Mouse (Mus musculus) kidney, adult 2 months (tissue): ENCODE measurements around the gene Metrnl.

Experiments used
- CTCF ChIP-seq: fragments of 200-500 bp; conservative IDR thresholded peaks from 2 replicates; pipeline ENCODE4 v1.5.1; 2011; ENCODE audit warnings: low read depth, mild to moderate bottlenecking, control low read depth, low read length, moderate library complexity, mixed read lengths; ENCODE audit not compliant: insufficient read depth, insufficient read length
- POLR2A ChIP-seq: fragments of 200-500 bp; IDR thresholded peaks from one replicate; pipeline ENCODE4 v1.6.1; 2011; ENCODE audit warnings: low read depth, low read length, control low read depth

GRCm38 (mm10) chr11:121655166-121655806 lies 46.1 kb upstream of the Metrnl start:
- TF ChIP-seq POLR2A (no peak), CTCF (no peak)
